ENCODE assay signal across 18 mouse cellular contexts in the genomic region with DNA sequence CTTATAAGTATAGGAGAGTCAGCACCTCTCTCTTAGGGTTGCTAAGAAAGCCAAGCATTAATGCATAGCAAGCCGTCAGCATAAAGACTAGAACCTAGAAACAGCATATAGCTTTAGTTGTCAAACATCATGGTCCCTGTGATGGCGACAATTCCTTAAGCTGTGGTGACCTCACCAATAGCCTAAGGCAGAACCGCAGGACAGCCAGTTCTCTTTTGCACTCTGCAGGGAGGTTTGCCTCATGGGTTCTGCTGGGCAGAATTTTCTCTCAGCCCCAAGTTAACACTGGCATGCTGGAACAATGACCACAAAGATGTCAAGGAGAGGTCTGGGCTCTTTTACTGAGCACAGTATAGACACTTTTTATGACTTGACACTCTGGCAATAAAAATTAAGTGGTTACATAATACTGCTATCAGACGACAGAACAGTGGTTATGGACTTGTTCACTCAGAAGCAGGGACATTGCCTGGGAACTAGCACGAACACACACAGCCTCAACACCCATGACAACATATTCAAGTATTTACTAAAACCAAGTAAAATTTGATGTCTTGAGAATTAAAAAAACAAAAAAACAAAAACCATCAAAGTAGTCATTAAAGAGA.
"Had no signal": no experiment of that assay in that cellular context is flagged by ENCODE, and none has a peak within 500 bp of the region (broad histone marks: within the 10 kb centered on the region; RNA-seq: fewer than 3 reads in every experiment).

No protein-coding gene starts in this region.

- H3K27ac ChIP-seq: midbrain, embryonic 10.5 days; midbrain, embryonic 12.5 days; neural tube, embryonic 13.5 days; neural tube, embryonic 15.5 days had no signal

- H3K4me2 ChIP-seq: lung, embryonic 14.5 days; midbrain, embryonic 12.5 days; neural tube, embryonic 13.5 days; neural tube, embryonic 15.5 days had no signal

- H3K9ac ChIP-seq: lung, embryonic 14.5 days; midbrain, embryonic 12.5 days; neural tube, embryonic 13.5 days; neural tube, embryonic 15.5 days had no signal

- H3K36me3 ChIP-seq: midbrain, embryonic 10.5 days; midbrain, embryonic 12.5 days; neural tube, embryonic 13.5 days; neural tube, embryonic 15.5 days had no signal

- H3K9me3 ChIP-seq: midbrain, embryonic 10.5 days; midbrain, embryonic 12.5 days; neural tube, embryonic 13.5 days; neural tube, embryonic 15.5 days had no signal

- DNase-seq: lung, embryonic 14.5 days; lung, postnatal 10 days; lung, postnatal 4 days; midbrain, embryonic 14.5 days; retina, postnatal 1 day; right cerebral cortex, adult 18-20 months; right cerebral cortex, postnatal 25 days; right cerebral cortex, postnatal 4 days; spleen, adult 18-20 months; thymus, adult 18-20 months; thymus, postnatal 14 days; thymus, postnatal 36 days had no signal

- H3K4me3 ChIP-seq: midbrain, embryonic 10.5 days; midbrain, embryonic 12.5 days; myocyte; neural tube, embryonic 13.5 days; neural tube, embryonic 15.5 days had no signal

- ATAC-seq: midbrain, embryonic 16.5 days had no signal

- H3K27me3 ChIP-seq: midbrain, embryonic 12.5 days had no signal
